Mouse (Mus musculus): ENCODE measurements around the gene Hapln4. TPM values are rescaled to one million over a fixed set of nuclear protein-coding genes. Genes with fewer than 3 reads are reported as not detected.

Gene Hapln4
- polyA plus RNA-seq, 1 experiment from 2014 or later, result 1.3 TPM

Small RNA genes lying within 50 kb of the gene (microRNA-seq; reads per million reads assigned to microRNA genes)
- 2.0 reads per million for gene Mir7066

Other genes starting within 250 kb of the Hapln4 start
- 6.7 and 6.9 TPM in 2 replicates for gene Cilp2, start 195.8 kb upstream of the Hapln4 start, polyA plus RNA-seq (2015; fragmentation: Nextera tagmentation; extraction: Ambion mirVana)
- 3.5 and 4.3 TPM in 2 replicates for gene Tssk6, start 181.3 kb upstream of the Hapln4 start, polyA plus RNA-seq (2015; fragmentation: Nextera tagmentation; extraction: Ambion mirVana)
- 196 and 197 TPM in 2 replicates for gene Ndufa13, start 180.9 kb upstream of the Hapln4 start, polyA plus RNA-seq (2015; fragmentation: Nextera tagmentation; extraction: Ambion mirVana)
- 10.1 and 13.8 TPM in 2 replicates for gene Yjefn3, start 180.7 kb upstream of the Hapln4 start, polyA plus RNA-seq (2015; fragmentation: Nextera tagmentation; extraction: Ambion mirVana)
- 31.7 and 33.1 TPM in 2 replicates for gene Gatad2a, start 87.1 kb upstream of the Hapln4 start, polyA plus RNA-seq (2015; fragmentation: Nextera tagmentation; extraction: Ambion mirVana)
- gene Mau2, start 40.7 kb upstream of the Hapln4 start, polyA plus RNA-seq (2015; fragmentation: Nextera tagmentation; extraction: Ambion mirVana), result 71.7 and 72.2 TPM in 2 replicates
- gene Sugp1, start 40.6 kb upstream of the Hapln4 start, polyA plus RNA-seq (2015; fragmentation: Nextera tagmentation; extraction: Ambion mirVana), result 55.5 and 57.6 TPM in 2 replicates
- 0.97 and 2.8 TPM in 2 replicates for gene Tm6sf2, start 10.5 kb upstream of the Hapln4 start, polyA plus RNA-seq (2015; fragmentation: Nextera tagmentation; extraction: Ambion mirVana)
- gene Ncan, start 37.4 kb downstream of the Hapln4 start, polyA plus RNA-seq (2015; fragmentation: Nextera tagmentation; extraction: Ambion mirVana), result 165 and 193 TPM in 2 replicates
- 38.3 and 42.8 TPM in 2 replicates for gene Nr2c2ap, start 47.9 kb downstream of the Hapln4 start, polyA plus RNA-seq (2015; fragmentation: Nextera tagmentation; extraction: Ambion mirVana)
- 13.0 and 13.6 TPM in 2 replicates for gene Rfxank, start 55.7 kb downstream of the Hapln4 start, polyA plus RNA-seq (2015; fragmentation: Nextera tagmentation; extraction: Ambion mirVana)
- 54.6 and 55.1 TPM in 2 replicates for gene Borcs8, start 56.0 kb downstream of the Hapln4 start, polyA plus RNA-seq (2015; fragmentation: Nextera tagmentation; extraction: Ambion mirVana)
- gene Mef2b, start 56.3 kb downstream of the Hapln4 start, polyA plus RNA-seq (2015; fragmentation: Nextera tagmentation; extraction: Ambion mirVana), result 0.48 and 0.80 TPM in 2 replicates
- gene Tmem161a, start 88.9 kb downstream of the Hapln4 start, polyA plus RNA-seq (2015; fragmentation: Nextera tagmentation; extraction: Ambion mirVana), result 47.3 and 53.1 TPM in 2 replicates
- 8.2 and 10.2 TPM in 2 replicates for gene Slc25a42, start 128.8 kb downstream of the Hapln4 start, polyA plus RNA-seq (2015; fragmentation: Nextera tagmentation; extraction: Ambion mirVana)
- gene Sugp2, start 150.8 kb downstream of the Hapln4 start, polyA plus RNA-seq (2015; fragmentation: Nextera tagmentation; extraction: Ambion mirVana), result 89.2 and 90.9 TPM in 2 replicates
- gene Armc6, start 151.0 kb downstream of the Hapln4 start, polyA plus RNA-seq (2015; fragmentation: Nextera tagmentation; extraction: Ambion mirVana), result 107 and 114 TPM in 2 replicates
- gene Homer3, start 199.4 kb downstream of the Hapln4 start, polyA plus RNA-seq (2015; fragmentation: Nextera tagmentation; extraction: Ambion mirVana), result 30.8 and 36.5 TPM in 2 replicates
- gene Ddx49, start 219.0 kb downstream of the Hapln4 start, polyA plus RNA-seq (2015; fragmentation: Nextera tagmentation; extraction: Ambion mirVana), result 44.2 and 46.3 TPM in 2 replicates
- 291 and 295 TPM in 2 replicates for gene Cope, start 219.1 kb downstream of the Hapln4 start, polyA plus RNA-seq (2015; fragmentation: Nextera tagmentation; extraction: Ambion mirVana)
- gene Cers1, start 232.3 kb downstream of the Hapln4 start, polyA plus RNA-seq (2015; fragmentation: Nextera tagmentation; extraction: Ambion mirVana), result 37.8 and 43.2 TPM in 2 replicates
- gene Gdf1, start 246.4 kb downstream of the Hapln4 start, polyA plus RNA-seq (2015; fragmentation: Nextera tagmentation; extraction: Ambion mirVana), result 2.8 and 7.8 TPM in 2 replicates